Comparison of ENCODE assay signal across 18 mouse cellular contexts in genomic region chr13:75598675-75599074, GRCm38 (mm10).
"Had no signal": no experiment of that assay in that cellular context is flagged by ENCODE, and none has a peak within 500 bp of the region (broad histone marks: within the 10 kb centered on the region; RNA-seq: fewer than 3 reads in every experiment).

No protein-coding gene starts in this region.

- H3K4me3 ChIP-seq: megakaryocyte, embryonic 14.5 days; midbrain, embryonic 12.5 days; neural tube, embryonic 12.5 days had no signal

- H3K36me3 ChIP-seq: midbrain, embryonic 12.5 days; neural tube, embryonic 12.5 days had no signal

- H3K27me3 ChIP-seq: megakaryocyte, embryonic 14.5 days; midbrain, embryonic 12.5 days; neural tube, embryonic 12.5 days had no signal

- DNase-seq: lung, adult 18-20 months; lung, embryonic 14.5 days; lung, postnatal 10 days; lung, postnatal 4 days; midbrain, embryonic 14.5 days; retina, postnatal 1 day; right cerebral cortex, adult 18-20 months; right cerebral cortex, postnatal 25 days; right cerebral cortex, postnatal 4 days; spleen, adult 18-20 months; thymus, adult 18-20 months; thymus, postnatal 14 days; thymus, postnatal 36 days had no signal

- H3K9ac ChIP-seq: liver, embryonic 14.5 days; lung, embryonic 14.5 days; midbrain, embryonic 12.5 days; neural tube, embryonic 12.5 days had no signal

- H3K4me2 ChIP-seq: lung, embryonic 14.5 days; midbrain, embryonic 12.5 days; neural tube, embryonic 12.5 days had no signal

- ATAC-seq: midbrain, embryonic 16.5 days had no signal

- H3K4me1 ChIP-seq: megakaryocyte, embryonic 14.5 days; midbrain, embryonic 12.5 days; neural tube, embryonic 12.5 days had no signal

- H3K9me3 ChIP-seq: megakaryocyte, embryonic 14.5 days; midbrain, embryonic 12.5 days; neural tube, embryonic 12.5 days had no signal

- H3K27ac ChIP-seq: liver, embryonic 14.5 days; midbrain, embryonic 12.5 days; neural tube, embryonic 12.5 days had no signal
